Mouse (Mus musculus) kidney, embryonic 15.5 days (tissue): ENCODE measurements around the gene Opa3. TPM values are rescaled to one million over a fixed set of nuclear protein-coding genes. Genes with fewer than 3 reads are reported as not detected.
A peak's percentile ranks its signal among the peaks of the same experiment; 100 is the strongest.

Experiments
- ATAC-seq: fragments of 200-750 bp; cut with Nextera tagmentation; replicated peaks from 2 replicates; pipeline ENCODE4 v1.8.0; 2017; ENCODE audit warnings: moderate TSS enrichment; ENCODE audit not compliant: low FRiP score
- H3K27ac ChIP-seq: fragments of 300-500 bp; sonication (generic); 2 replicates; pipeline ENCODE4 v1.5.1; 2015; ENCODE audit warnings: mild to moderate bottlenecking, inconsistent platforms
- H3K27me3 ChIP-seq: fragments of 300-500 bp; sonication (generic); 2 replicates; pipeline ENCODE4 v1.6.1; 2015; ENCODE audit warnings: inconsistent platforms
- H3K36me3 ChIP-seq: fragments of 300-500 bp; sonication (generic); 2 replicates; pipeline ENCODE4 v1.6.1; 2015; ENCODE audit warnings: inconsistent platforms
- H3K4me1 ChIP-seq: fragments of 300-500 bp; sonication (generic); 2 replicates; pipeline ENCODE4 v1.6.1; 2015; ENCODE audit warnings: inconsistent platforms
- H3K4me2 ChIP-seq: fragments of 300-500 bp; sonication (generic); 2 replicates; pipeline ENCODE4 v1.6.1; 2015; ENCODE audit warnings: moderate library complexity, mild to moderate bottlenecking, inconsistent platforms
- H3K4me3 ChIP-seq: fragments of 300-500 bp; sonication (generic); replicated peaks from 2 replicates; pipeline ENCODE4 v1.5.1; 2015; ENCODE audit warnings: mild to moderate bottlenecking, inconsistent platforms
- H3K9ac ChIP-seq: fragments of 300-500 bp; sonication (generic); 2 replicates; pipeline ENCODE4 v1.6.1; 2015; ENCODE audit warnings: mild to moderate bottlenecking, inconsistent platforms
- H3K9me3 ChIP-seq: fragments of 300-500 bp; sonication (generic); replicated peaks from 2 replicates; pipeline ENCODE4 v1.6.1; 2016; ENCODE audit warnings: inconsistent platforms
- WGBS: fragments of 180-500 bp; shearing (Covaris S2); methylation state at CpG from one replicate; pipeline ENCODE4 v1.1.7; 2015; ENCODE audit warnings: mixed read lengths; 5-methylcytosine and 5-hydroxymethylcytosine counted together
- polyA plus RNA-seq: library from polyadenylated mRNA; unstranded; fragments of >200 nt; fragmentation: Nextera tagmentation; extraction: Ambion mirVana; gene quantifications from 2 replicates; pipeline ENCODE4 v1.2.1, GENCODE M21; 2015

The Opa3 gene
- polyA plus RNA-seq, 1 experiment from 2014 or later: 40.5 TPM

DNA sequence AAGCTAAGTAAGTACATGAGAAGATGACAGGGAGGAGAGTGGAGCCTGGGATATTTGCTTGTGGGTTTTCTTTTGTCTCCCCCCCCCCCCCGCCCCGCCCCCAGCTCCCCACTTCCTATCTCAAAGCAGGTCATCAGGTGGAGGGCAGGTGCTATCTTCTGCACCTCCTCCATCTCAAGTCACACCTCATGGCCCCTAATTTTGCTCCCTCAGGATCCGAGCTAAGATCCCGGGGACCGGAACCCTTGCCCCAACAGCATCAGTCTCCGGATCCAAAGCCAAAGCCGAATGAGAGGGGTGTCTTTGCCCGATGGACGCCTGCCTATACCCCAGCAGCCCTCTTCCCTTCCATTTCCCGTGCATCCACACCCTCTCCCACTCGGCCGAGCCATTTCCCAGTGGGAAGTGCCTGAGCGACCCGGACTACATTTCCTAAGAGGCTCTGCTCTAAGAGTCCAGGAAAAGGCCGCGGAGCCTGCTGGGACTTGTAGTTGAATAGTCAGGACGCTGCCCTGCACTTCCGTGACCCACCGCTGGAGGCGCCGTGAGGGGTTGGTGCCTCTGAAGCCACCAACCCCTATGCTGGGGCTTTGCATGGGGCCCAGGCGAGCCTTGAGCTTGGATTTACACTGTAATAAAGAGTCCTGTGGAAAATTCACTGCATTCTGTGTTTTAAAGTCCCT, 67.5 kb downstream of the Opa3 start:
- H3K4me1 ChIP-seq: peaks cover 20% of the 10 kb centered on the region
- peak overlapping the region; percentile 48 for H3K4me3 ChIP-seq
- no peak overlapping the region for H3K27ac ChIP-seq
- ATAC-seq: peak; percentile 82
- no peaks in the 10 kb centered on the region for H3K9me3 ChIP-seq
- H3K27me3 ChIP-seq: no peaks in the 10 kb centered on the region
- H3K4me2 ChIP-seq: peak overlapping the region; percentile 77
- H3K9ac ChIP-seq: peak overlapping the region; percentile 61
- 11% methylated on average over 20 of the region's 22 CpGs for WGBS
- no peaks in the 10 kb centered on the region for H3K36me3 ChIP-seq

DNA sequence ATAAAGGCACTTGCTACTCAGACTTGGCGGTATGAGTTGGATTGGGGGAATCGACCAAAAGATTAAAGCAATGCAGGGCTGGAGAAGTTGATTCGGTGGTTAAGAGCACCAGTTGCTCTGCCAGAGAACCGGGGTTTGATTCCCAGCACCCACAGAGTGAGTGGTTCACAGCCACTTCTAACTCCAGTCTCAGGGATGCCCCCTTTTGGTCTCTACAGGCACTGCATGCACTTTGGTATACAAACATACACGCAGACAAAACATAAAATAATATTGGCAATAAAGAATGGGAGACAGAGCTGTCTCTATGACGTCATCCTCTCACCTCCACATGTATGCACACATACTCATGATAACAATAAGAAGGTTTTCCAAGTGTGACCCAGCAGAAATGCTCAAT, 68.9 kb downstream of the Opa3 start:
- no peak overlapping the region for H3K4me2 ChIP-seq
- H3K27ac ChIP-seq: no peak overlapping the region
- peaks cover 9% of the 10 kb centered on the region for H3K27me3 ChIP-seq
- no peaks in the 10 kb centered on the region for H3K9me3 ChIP-seq
- no peaks in the 10 kb centered on the region for H3K36me3 ChIP-seq
- no peak overlapping the region for H3K4me3 ChIP-seq
- no peak for ATAC-seq
- H3K4me1 ChIP-seq: peaks cover 19% of the 10 kb centered on the region
- no peak overlapping the region for H3K9ac ChIP-seq
- 81% methylated on average over 6 of the region's 6 CpGs for WGBS

DNA sequence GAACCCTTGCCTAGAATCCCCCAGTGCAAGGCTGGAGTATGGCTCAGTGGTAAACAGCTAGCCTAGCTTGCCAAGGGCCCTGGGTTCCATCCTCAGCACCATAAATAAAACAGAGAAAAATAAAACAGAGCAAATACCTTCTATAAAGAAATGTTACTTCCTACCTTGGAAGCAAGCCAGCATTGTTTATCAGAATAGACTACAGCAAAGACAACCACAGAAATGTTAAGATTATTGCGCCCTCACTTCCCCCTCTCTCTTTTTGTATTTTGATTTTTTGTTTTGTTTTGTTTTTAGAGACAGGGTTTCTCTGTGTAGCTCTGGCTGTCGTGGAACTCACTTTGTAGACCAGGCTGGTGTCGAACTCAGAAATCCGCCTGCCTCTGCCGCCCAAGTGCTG, 69.7 kb downstream of the Opa3 start:
- Histone ChIP-seq H3K4me2 (no peak overlapping the region), H3K9me3 (no peaks in the 10 kb centered on the region), H3K4me1 (peaks cover 20% of the 10 kb centered on the region), H3K9ac (no peak overlapping the region), H3K36me3 (no peaks in the 10 kb centered on the region), H3K4me3 (no peak overlapping the region), H3K27me3 (peaks cover 16% of the 10 kb centered on the region), H3K27ac (no peak overlapping the region)
- ATAC-seq: no peak
- 91% methylated on average over 5 of the region's 5 CpGs for WGBS

DNA sequence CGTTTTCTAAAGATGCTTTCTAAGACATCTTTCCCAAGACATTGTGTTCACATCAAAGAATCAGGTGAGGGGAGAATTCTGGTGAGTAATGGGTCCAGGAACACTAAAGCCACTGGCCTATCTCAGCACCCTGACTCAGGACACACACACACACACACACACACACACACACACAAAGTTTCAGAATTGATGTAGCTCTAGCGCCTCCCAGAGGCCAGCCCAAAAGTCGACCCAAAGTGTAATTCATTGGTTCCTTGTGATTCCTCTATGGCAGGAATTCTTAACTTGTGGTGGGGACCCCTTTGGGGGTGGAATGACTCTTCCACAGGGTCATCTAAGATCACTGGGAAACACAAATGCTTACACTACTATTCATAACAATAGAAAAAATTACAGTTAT, 71.1 kb downstream of the Opa3 start:
- H3K9ac ChIP-seq: no peak overlapping the region
- H3K4me1 ChIP-seq: peaks cover 31% of the 10 kb centered on the region
- H3K4me2 ChIP-seq: no peak overlapping the region
- peaks cover 30% of the 10 kb centered on the region for H3K27me3 ChIP-seq
- no peaks in the 10 kb centered on the region for H3K36me3 ChIP-seq
- H3K9me3 ChIP-seq: no peaks in the 10 kb centered on the region
- no peak overlapping the region for H3K4me3 ChIP-seq
- no peak overlapping the region for H3K27ac ChIP-seq
- ATAC-seq: no peak
- WGBS: 17% methylated on average over 3 of the region's 3 CpGs

DNA sequence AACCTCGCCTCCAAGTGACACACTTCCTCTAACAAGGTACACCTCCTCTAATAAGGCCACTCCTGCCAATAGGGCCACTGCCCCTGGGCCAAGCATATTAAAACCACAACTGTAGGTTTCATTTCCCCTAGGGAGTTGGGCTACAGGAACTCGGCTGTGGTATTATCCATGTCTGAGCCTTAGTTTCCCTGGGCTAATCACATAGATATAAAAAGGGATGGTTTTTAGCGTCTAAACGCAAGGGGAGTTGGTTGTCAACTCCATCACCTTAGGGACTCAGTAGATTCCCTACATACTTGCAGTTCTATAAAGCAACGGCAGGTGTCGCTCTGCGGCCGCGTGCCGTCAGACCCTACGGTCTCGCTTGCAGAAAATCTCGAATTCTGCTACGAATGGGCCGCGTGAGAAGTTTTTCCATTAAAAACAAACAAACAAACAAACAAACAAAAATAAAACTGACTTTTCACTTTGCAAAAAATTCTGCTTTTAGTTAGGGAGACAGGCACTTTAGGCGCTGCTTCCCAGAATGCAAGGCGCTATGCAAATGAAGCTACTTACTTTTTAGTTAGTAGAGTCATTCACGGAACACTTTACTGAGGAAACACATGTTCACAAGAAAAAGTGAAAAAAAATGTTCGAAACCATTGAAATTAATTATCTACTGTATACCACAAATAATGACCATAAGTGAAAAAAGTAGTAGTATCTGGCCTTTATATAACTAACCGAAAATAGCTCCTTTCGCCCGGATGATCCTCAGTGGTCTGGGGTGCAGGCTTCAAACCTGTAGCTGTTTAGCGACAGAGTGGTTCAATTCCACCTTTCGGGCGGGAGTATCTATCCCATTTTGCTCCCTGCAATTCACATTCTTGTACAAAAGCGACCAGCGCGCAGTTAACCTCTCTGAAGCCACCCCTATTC, 72.6 kb downstream of the Opa3 start:
- no peaks in the 10 kb centered on the region for H3K36me3 ChIP-seq
- 0 out of 2 replicates have a peak overlapping the region, but pooled peaks have one; percentile 21 for H3K9ac ChIP-seq
- WGBS: under 1% methylated on average over 29 of the region's 29 CpGs
- peak overlapping the region; percentile 58 for H3K4me2 ChIP-seq
- peak overlapping the region; percentile 56 for H3K4me3 ChIP-seq
- H3K9me3 ChIP-seq: no peaks in the 10 kb centered on the region
- ATAC-seq: peak; percentile 81
- no peak overlapping the region for H3K27ac ChIP-seq
- peaks cover 38% of the 10 kb centered on the region for H3K4me1 ChIP-seq
- H3K27me3 ChIP-seq: peaks cover 46% of the 10 kb centered on the region

DNA sequence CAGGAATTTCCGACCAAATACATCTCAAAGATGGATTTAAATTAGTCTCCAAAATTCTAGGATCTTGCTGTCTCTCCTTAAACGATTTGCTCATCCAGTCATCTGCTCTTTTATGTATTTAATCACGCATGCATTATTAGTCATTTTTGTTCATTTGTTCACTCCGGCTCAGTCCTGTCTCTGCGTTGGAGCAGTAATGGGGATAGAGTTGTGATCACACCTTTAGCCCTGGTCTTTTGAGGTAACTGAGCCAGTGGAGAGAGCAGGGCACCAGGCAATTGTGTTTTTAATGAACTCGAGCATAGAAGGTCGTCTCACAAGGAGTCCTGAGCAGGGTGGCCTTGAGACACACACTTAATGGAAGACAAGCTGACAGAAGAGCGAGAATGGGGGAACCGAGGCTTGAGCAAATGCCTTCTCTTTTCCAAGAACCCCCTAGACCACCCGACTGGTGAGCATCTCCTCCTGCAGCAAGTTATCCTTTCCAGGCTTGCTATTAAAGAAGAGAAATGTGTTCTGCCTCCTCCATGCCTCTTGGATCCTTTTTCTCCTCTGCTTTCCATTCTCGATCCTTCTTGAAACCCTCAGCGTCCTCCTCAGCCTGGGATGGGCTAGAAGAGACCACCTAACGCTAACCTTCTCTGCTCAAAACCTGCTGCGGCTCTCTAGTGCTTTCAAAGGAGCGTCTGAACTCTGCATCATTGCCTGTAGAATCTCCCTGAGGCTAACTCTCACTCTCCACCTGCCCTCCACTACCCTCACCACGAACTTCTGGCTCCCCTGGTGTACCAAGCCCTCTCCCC, 73.5 kb downstream of the Opa3 start:
- H3K27ac ChIP-seq: no peak overlapping the region
- H3K4me2 ChIP-seq: peak overlapping the region; percentile 58
- no peaks in the 10 kb centered on the region for H3K9me3 ChIP-seq
- no peaks in the 10 kb centered on the region for H3K36me3 ChIP-seq
- peak overlapping the region; percentile 56 for H3K4me3 ChIP-seq
- WGBS: 8% methylated on average over 16 of the region's 16 CpGs
- peak overlapping the region; percentile 31; the same call in 1 of the 2 replicates for H3K9ac ChIP-seq
- peaks cover 55% of the 10 kb centered on the region for H3K27me3 ChIP-seq
- no peak for ATAC-seq
- peaks cover 38% of the 10 kb centered on the region for H3K4me1 ChIP-seq

DNA sequence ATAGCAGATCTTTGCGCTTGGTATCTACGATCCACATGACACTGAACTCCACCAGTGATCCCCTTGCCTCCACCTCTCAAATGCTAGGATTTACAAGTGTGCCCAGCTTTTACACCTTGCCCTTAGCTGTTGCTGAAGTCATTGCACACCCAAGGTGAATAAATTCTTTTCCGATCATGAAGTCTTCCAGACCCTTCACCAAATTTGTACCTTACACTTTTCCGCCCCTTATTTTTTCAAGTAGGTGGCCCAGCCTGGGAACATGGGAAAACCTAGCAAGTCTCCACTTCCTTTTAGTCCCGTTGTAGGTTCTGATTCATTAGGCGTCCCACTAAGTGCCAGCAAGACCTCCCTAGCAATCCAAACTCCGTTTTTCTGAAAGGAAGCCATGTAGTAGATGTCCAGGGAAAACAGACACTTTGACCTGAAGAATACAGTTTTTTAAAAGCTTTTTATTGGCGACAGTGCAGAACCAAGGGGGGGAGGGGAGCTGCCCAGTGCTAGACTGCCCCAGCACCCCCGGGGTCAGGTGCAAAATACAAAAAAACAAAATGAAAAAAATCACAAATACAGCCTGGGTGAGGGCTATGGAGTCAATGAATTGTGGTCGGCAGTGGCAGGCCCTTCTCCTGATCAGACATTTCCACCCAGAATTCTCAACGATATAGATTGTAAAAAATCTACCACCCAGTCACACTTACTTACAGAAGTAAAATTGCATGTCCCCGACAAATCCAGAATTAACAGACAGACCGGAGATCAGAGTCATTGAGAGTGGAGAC, 74.3 kb downstream of the Opa3 start:
- Histone ChIP-seq H3K9me3 (no peaks in the 10 kb centered on the region), H3K27me3 (peaks cover 63% of the 10 kb centered on the region), H3K9ac (no peak overlapping the region; the same call in 1 of the 2 replicates), H3K4me1 (peaks cover 38% of the 10 kb centered on the region), H3K4me2 (peak overlapping the region; percentile 58), H3K36me3 (no peaks in the 10 kb centered on the region), H3K4me3 (peak overlapping the region; percentile 56), H3K27ac (no peak overlapping the region)
- no peak for ATAC-seq
- WGBS: 50% methylated on average over 13 of the region's 13 CpGs

DNA sequence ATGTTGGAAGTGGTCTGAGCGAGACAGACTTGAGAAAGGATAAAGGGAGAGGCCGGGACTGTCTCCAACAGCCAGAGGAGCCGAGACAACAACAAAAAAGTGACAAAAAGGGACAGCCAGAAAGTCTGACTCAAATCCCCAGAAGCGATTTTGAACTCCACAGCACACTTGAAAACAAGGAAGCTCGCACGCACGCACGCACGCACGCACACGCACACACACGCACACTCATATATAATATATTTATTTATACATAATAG, 74.8 kb downstream of the Opa3 start:
- Histone ChIP-seq H3K4me2 (no peak overlapping the region), H3K9me3 (no peaks in the 10 kb centered on the region), H3K36me3 (no peaks in the 10 kb centered on the region), H3K4me1 (peaks cover 43% of the 10 kb centered on the region), H3K27ac (no peak overlapping the region), H3K4me3 (no peak overlapping the region), H3K9ac (no peak overlapping the region), H3K27me3 (peaks cover 66% of the 10 kb centered on the region)
- ATAC-seq: no peak
- WGBS: 77% methylated on average over 12 of the region's 12 CpGs

DNA sequence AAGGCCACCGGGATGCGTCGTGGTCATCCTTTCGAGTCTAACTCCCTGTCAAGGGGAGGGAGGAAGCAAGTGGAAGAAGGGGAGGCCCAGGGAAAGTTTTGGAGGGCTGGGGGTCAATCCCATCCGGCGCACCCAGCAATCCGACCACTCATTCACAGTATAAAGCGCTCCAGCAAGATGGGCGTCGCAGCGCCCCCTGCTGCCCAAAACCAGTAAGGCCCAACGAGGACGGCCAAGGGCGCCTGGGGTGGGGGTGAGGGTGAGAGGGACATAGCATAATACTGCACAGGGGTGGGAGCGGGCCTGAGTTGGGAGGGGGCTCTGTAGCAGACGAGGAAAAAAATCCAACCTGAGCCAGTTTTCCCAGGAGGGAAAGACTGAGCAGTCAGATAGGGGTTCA, 75.6 kb downstream of the Opa3 start:
- Histone ChIP-seq H3K4me3 (peak overlapping the region; percentile 38), H3K4me1 (peaks cover 47% of the 10 kb centered on the region), H3K9me3 (no peaks in the 10 kb centered on the region), H3K4me2 (peak overlapping the region; percentile 68), H3K27ac (no peak overlapping the region), H3K36me3 (no peaks in the 10 kb centered on the region), H3K27me3 (peaks cover 66% of the 10 kb centered on the region), H3K9ac (peak overlapping the region; percentile 21; the same call in 1 of the 2 replicates)
- under 1% methylated on average over 16 of the region's 16 CpGs for WGBS
- no peak for ATAC-seq

DNA sequence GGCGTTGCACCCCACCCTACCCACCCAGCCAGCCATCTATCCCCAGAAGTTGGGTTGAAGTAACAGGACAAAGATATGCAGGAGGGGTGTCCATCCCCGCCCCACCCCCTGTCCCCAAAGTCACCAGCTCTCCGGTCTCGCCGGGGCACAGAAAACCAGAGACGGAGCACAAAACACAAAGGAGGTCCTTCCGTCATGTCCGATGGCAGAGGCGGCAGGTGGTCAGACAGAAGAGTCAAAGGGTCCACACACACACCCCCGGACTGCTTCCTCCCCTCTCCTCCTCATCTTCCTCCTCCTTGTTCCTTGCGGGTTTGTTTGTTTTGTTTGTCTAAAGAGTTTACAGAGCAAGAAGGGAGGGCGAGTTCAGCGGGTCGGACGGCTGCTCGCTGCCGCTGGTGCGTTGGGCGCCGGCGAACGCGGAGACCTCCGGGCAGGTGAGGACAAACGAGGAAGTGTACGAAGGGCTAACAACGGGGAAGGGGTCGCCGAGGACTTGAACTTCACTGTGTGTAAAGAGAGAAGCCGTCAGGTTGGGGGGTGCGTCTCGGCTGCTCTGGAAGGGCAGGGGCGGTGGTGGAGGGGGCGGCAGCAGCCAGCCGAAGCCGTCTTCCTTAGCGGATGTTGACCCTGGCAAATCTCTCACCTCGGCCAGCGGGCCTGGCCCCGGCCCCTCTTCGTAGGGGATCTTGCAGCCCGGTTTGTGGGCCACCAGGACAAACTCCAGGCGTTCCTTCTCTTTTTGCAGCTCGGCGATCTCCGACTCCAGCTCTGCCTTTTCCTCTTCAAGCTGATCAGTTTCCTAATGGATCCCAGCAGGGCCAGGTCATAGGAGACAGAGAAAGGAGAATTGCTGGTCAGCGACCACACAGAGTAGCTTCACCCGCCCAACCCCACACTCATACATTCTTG, 76.6 kb downstream of the Opa3 start:
- Histone ChIP-seq H3K27ac (no peak overlapping the region), H3K9ac (0 out of 2 replicates have a peak overlapping the region, but pooled peaks have one; percentile 31), H3K9me3 (no peaks in the 10 kb centered on the region), H3K4me2 (peak overlapping the region; percentile 68), H3K4me3 (peak overlapping the region; percentile 38), H3K36me3 (no peaks in the 10 kb centered on the region), H3K27me3 (peaks cover 66% of the 10 kb centered on the region), H3K4me1 (peaks cover 57% of the 10 kb centered on the region)
- no peak for ATAC-seq
- WGBS: 1% methylated on average over 48 of the region's 48 CpGs

DNA sequence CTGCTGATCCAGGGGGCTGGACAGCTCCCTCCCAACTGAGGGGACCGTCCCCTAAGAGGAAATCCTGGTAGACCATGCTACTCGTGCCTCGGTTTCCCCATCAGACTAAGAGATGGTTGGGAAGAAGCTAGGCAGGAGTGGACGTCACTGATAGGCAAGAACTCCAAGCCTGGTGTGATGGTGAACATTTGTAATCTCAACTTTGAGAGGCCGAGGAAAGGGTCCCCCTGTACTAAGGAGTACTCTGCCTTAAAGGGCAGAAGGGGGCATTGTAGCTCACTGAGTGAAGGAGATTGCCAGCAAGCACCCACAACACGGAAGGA, 77.2 kb downstream of the Opa3 start:
- Histone ChIP-seq H3K27ac (no peak overlapping the region), H3K9me3 (no peaks in the 10 kb centered on the region), H3K4me1 (peaks cover 57% of the 10 kb centered on the region), H3K27me3 (peaks cover 66% of the 10 kb centered on the region), H3K36me3 (no peaks in the 10 kb centered on the region), H3K4me3 (peak overlapping the region; percentile 38), H3K4me2 (peak overlapping the region; percentile 68), H3K9ac (no peak overlapping the region)
- ATAC-seq: no peak
- WGBS: 7% methylated on average over 6 of the region's 6 CpGs
